Mouse (Mus musculus) bone marrow, adult 2 months (tissue): ENCODE measurements around the gene Rc3h1.

Experiments used
- CTCF ChIP-seq: fragments of 200-500 bp; IDR thresholded peaks from 2 replicates; pipeline ENCODE4 v1.5.1; 2011; ENCODE audit warnings: low read length, control low read depth; ENCODE audit not compliant: control insufficient read depth, insufficient read depth
- POLR2A ChIP-seq: fragments of 200-500 bp; IDR thresholded peaks from 2 replicates; pipeline ENCODE4 v1.6.1; 2011; ENCODE audit warnings: low read depth, mild to moderate bottlenecking, control low read depth, low read length, borderline replicate concordance; ENCODE audit not compliant: control insufficient read depth

DNA sequence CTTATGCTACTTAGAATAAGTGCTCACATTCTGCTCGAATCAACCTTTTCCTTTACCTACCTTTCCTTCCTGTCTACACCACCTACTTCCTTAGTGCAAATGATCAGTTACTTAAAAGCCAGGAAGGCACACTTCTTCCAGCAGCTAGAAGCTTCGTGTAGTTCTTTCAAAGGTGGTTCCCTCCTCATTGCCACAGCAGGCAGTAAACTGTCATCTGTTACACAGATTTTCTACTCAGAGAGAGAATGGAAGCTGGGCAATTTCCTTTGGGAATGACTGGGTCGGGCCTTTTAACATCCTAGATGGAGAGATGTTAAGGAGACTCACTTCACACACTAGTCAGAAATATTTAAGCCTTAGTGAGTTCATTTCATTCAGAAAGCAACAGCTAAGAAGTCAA is 99.3 kb downstream of the Rc3h1 start:
- no peak for TF ChIP-seq POLR2A
- TF ChIP-seq CTCF = no peak
